Mouse (Mus musculus) mammary gland, adult 2 months (tissue): ENCODE results near the gene Zfyve21. TPM values are rescaled to one million over a fixed set of nuclear protein-coding genes. Genes with fewer than 3 reads are reported as not detected.

Experiments
- polyA plus RNA-seq: library from polyadenylated mRNA; depleted of rRNA; stranded (reverse); fragments of >200 nt; gene quantifications from 2 replicates; pipeline ENCODE4 v1.2.3, GENCODE M21; 2012; ENCODE audit warnings: low replicate concordance; rRNA removed

The Zfyve21 gene
- 51.0 and 75.3 TPM in 2 replicates for polyA plus RNA-seq

GRCm38 (mm10) chr12:111813766-111814617 is at the start of gene Zfyve21, which contains the start of gene Xrcc3:
Gene Zfyve21 (plus strand): TSS chr12:111814170.
Gene Xrcc3 (minus strand): TSS chr12:111813873.

Other genes starting within 250 kb of the Zfyve21 start
- 23.9 and 25.1 TPM in 2 replicates for gene Mark3, start 239.6 kb upstream of the Zfyve21 start, polyA plus RNA-seq
- gene Ckb, start 141.8 kb upstream of the Zfyve21 start, polyA plus RNA-seq, result 112 and 170 TPM in 2 replicates
- gene Trmt61a, start 136.1 kb upstream of the Zfyve21 start, polyA plus RNA-seq, result 28.0 and 65.2 TPM in 2 replicates
- gene Bag5, start 100.9 kb upstream of the Zfyve21 start, polyA plus RNA-seq, result 9.0 and 11.3 TPM in 2 replicates
- gene Apopt1, start 100.9 kb upstream of the Zfyve21 start, polyA plus RNA-seq, result 31.7 and 64.0 TPM in 2 replicates
- 53.6 and 58.4 TPM in 2 replicates for gene Klc1, start 55.3 kb upstream of the Zfyve21 start, polyA plus RNA-seq
- 11.3 and 15.8 TPM in 2 replicates for gene Xrcc3, start 297 bp upstream of the Zfyve21 start, polyA plus RNA-seq
- gene Ppp1r13b, start 93.9 kb downstream of the Zfyve21 start, polyA plus RNA-seq, result 14.4 and 15.0 TPM in 2 replicates
- gene Atp5mpl, start 152.8 kb downstream of the Zfyve21 start, polyA plus RNA-seq, result 18.4 and 53.3 TPM in 2 replicates
- gene Tdrd9, start 157.4 kb downstream of the Zfyve21 start, polyA plus RNA-seq, result 0.13 TPM in 1 of 2 replicates, not detected in the other
- gene Rd3l, start 167.1 kb downstream of the Zfyve21 start, polyA plus RNA-seq, result not detected in 2 replicates